Mouse (Mus musculus) cerebellum, adult 2 months (tissue): ENCODE results near the gene Fbxl13.

Experiments
- CTCF ChIP-seq: fragments of 200-500 bp; IDR thresholded peaks from 2 replicates; pipeline ENCODE4 v1.5.1; 2011; ENCODE audit warnings: low read depth, mild to moderate bottlenecking, control low read depth, low read length, moderate library complexity, borderline replicate concordance; ENCODE audit not compliant: insufficient read depth
- POLR2A ChIP-seq: fragments of 200-500 bp; IDR thresholded peaks from 2 replicates; pipeline ENCODE4 v1.6.1; 2011; ENCODE audit warnings: low read length, control low read depth, borderline replicate concordance; ENCODE audit not compliant: insufficient read depth

GRCm38 (mm10) chr5:21494781-21495180 lies 150.7 kb downstream of the Fbxl13 start:
- TF ChIP-seq CTCF (no peak), POLR2A (no peak)
